Mouse (Mus musculus) thymus, postnatal 4 days (tissue): ENCODE measurements around the gene Soga3.

Experiments used
- DNase-seq: peaks from one replicate; pipeline ENCODE4 v3.0.0; 2021

Soga3 gene

DNA sequence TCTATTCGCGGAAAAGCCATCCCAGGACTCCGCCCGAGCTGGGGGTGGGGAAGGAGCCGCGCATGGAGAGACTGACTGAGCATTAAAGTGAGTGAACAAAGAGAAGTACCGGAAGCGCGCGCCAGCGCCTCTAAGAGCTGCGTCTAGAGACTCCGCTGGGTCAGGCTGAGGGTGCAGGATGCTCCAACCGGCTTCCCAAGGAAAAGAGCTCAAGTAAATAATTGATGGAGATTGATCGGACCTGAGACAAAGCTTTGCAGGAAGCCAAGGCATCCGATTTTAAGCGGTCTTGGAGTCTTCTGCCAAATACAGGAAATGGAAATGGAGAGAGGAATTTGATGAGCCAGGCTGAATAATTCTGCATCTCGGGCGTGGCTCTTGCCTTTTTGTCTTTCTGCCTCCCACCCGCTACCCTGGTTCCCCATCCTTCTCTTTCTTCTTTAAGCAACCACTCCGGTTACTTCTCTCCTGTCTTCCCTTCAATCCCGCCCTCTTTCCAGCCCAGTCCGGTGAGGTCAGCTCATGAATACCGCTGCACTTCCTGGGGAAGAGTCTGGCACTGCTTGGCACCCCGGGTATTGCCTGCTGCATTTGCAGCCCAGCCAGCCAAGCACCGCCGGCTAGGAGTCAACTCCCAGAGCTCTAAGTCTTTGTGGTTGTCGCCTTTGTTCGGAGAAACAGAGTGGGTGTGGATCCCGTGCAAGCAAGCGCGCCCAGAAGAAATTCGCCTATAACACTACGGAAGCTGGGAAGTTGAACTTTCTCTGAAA is at the start of gene Soga3:
TSS of gene Soga3 (plus strand) at position 274 of the 770 bp plus-strand sequence.
- DNase-seq, result no peak

DNA sequence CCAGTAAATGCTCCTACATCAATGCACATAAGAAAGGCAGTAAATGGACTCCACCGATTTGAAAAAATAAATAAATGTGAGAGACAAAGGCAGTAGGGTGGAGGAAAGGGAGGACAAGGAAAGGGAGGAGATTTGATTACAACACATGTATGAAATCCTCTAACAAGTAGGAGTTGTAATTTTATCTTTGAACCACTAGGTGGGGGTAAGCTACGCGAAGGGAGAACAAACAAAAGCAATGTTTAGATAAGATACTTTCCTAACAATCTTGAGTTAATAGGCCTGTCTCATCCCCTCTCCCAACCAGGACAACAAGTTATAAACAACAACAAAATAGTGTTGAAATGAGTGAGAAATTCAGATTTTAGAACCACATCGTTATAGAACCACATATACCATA is 36.7 kb upstream of the Soga3 start:
- DNase-seq, result no peak

DNA sequence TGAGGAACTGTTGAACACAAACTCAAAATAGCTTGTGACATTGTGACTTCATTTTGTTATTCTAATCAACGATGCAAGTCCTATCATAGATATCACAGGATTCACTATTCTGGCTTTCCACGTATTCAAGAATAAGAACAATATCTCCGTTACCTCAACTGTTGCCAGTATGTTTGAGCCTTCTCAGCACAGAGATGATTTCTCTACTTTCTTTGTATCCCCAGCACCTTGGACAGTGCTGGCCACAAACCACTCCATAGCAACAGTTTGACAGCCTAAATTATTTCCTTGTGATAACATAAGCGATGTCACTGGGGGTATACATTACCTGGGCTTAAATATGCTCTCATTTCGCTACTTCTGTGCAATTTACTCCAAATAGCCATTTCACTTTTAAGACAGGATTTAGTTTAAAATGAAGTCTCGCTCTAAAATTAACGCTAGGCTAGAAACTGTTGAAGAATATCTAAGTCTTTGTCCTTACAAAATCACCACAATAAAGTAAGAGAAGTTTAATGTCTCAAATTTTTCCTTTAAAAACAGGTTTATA is 1.0 kb upstream of the Soga3 start:
- no peak for DNase-seq

- DNase-seq, result no peak
Observed at GRCm38 (mm10) chr10:29144612-29145405, 1.2 kb downstream of the Soga3 start.

- DNase-seq, result no peak
Observed at GRCm38 (mm10) chr10:29146198-29146857, 2.7 kb downstream of the Soga3 start.

GRCm38 (mm10) chr10:29146858-29147640 is 3.4 kb downstream of the Soga3 start:
- peak; percentile 71 for DNase-seq

DNA sequence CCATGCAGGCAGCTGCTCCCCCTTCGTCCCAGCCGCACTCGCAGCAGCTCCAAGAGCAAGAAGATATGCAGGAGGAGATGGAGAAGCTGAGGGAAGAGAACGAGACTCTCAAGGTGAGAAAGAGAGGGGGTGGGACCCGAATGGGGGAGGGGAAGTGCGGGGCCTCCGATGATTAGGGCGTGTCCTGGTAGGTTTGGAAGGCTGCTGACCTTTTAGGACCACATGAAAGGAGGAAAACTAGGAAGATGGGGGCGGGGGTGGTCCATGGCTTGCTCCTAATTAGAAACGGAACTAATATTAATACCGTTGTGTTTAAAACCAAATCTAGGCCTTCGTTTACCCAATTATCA is 4.0 kb downstream of the Soga3 start:
- DNase-seq, result no peak

- peak; percentile 3 for DNase-seq
Observed at GRCm38 (mm10) chr10:29148076-29148475, 4.4 kb downstream of the Soga3 start.

DNA sequence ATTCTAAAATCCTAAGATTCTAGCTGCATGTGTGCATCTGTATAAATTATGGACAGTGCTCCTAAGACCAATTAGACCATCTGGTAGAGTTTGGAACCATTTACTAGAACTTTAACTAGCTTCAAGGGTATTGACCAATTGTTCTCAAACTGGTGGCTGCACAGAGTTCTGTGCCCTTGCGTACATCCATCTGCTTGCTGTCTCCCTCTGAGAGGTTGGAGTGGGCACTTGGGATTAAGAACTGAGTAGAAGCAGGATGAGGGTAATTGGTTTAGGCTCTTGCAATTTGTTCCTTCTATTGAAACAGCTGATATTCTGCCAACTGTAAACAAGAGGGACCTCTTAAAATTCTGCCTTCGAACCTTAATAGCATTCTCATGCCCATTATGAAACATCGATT is 11.7 kb downstream of the Soga3 start:
- DNase-seq, result no peak

DNA sequence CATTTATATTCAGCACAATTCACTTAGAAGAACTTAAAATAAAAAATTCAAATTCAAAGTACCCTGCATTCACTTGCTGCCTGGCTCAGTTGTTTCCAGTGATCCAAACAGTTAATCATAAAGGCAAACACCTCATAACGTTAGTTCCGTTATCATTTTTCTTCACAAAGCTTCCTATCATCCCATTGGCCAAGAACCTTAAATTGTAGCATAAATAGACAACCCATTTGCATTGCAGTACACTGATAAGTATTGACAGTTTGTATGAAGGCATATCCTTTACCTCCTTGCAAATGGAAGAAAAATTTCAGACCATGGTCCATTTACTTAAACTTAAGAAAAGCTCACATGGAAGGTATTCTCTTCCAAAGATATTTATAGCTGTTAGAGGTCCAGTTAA is 18.0 kb downstream of the Soga3 start:
- no peak for DNase-seq

DNA sequence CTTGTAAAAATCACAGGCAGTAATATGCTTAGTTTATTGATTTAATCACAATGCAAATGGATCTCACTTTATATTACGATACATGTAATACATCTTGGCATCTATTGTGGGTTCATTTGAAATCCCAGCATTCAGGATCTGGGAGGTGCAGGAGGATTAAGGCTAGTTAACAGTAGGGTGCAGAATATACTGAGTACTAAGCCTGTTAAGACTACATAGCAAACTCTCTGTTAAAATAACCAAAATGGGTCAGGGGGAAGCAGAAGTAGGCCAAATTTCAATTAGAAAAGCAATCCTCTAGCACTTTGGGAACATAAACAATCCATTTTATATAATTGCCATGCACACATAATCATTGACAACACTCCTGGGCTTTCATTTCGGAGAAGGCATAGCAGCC is 30.1 kb downstream of the Soga3 start:
- DNase-seq, result no peak

- no peak for DNase-seq
Observed at GRCm38 (mm10) chr10:29175656-29176055, 32.0 kb downstream of the Soga3 start.

GRCm38 (mm10) chr10:29176881-29177280 is 33.2 kb downstream of the Soga3 start:
- DNase-seq, result no peak

- no peak for DNase-seq
Observed at GRCm38 (mm10) chr10:29178003-29178402, 34.4 kb downstream of the Soga3 start.

GRCm38 (mm10) chr10:29180210-29180609 is 36.6 kb downstream of the Soga3 start:
- DNase-seq, result no peak

DNA sequence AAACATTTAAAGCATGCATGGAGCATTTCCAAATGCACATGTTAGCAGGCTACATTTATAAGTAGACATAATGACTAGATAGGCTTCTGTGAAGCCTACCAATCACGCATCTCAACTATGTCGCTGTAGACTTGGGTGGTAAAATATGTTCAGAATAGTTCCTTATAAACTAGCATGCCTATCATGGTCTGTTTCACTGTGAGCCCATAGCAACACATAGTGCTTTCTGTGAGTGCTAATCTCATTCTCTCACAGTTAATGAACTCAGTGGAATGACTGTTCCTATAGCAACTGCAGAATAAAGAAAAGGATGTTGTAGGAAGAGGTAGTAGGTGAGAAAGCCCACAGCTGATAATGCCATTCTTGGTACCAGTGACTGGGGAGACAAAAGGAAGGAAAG is 37.4 kb downstream of the Soga3 start:
- no peak for DNase-seq

GRCm38 (mm10) chr10:29193769-29194168 is 50.1 kb downstream of the Soga3 start:
- no peak for DNase-seq

GRCm38 (mm10) chr10:29196811-29197210 is 53.2 kb downstream of the Soga3 start:
- peak; percentile 5 for DNase-seq

DNA sequence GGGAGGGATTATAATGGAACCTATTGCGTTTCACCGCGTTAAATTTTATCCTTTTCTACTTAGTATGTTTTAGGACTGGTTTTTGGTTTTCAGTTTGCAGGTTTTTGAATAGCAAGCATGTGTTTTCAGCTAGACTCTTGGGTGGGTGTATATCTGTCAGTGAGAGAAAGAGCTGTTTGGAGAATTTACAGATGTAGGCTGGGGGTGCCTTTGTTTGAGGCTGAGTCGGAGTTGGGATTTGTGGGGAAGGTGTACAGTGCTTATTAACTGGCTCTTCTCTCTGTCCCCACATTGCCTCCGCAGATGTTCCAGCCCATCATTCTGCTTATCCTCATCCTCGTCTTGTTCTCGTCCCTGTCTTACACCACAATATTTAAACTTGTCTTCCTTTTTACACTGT is 55.0 kb downstream of the Soga3 start, which contains the start of gene Gm49353:
TSS of gene Gm49353 (plus strand) at position 313 of the 400 bp plus-strand sequence.
- DNase-seq, result no peak

GRCm38 (mm10) chr10:29199835-29200234 is 56.2 kb downstream of the Soga3 start:
- DNase-seq, result no peak

GRCm38 (mm10) chr10:29200609-29201008 is 57.0 kb downstream of the Soga3 start:
- DNase-seq, result no peak

DNA sequence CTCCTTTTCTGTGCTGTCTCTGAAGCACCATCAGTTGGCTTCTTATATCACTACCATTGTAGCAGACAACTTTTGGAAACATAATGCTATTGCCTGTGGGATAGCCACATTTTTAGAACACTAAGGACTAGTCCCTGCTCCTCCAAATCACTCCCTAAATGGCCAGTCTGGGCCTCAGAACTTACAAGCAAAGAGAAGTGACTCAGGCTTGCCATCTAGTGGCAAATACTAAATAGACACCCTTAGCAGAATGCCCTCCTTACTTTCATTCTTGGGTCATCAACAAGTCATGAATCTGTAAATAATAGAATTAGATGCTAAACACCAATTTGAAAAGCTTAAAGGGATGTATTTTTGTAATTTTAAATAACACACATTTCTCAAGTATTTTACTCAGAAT is 63.1 kb downstream of the Soga3 start:
- no peak for DNase-seq

- no peak for DNase-seq
Observed at GRCm38 (mm10) chr10:29208735-29209134, 65.1 kb downstream of the Soga3 start.
